Comparison of ENCODE assay signal across 10 mouse cellular contexts in genomic region chr5:104158332-104159052, GRCm38 (mm10). TPM values are rescaled to one million over a fixed set of nuclear protein-coding genes. Genes with fewer than 3 reads are reported as not detected.
DNase-seq lines count a peak whose midpoint lies in the region; ATAC-seq lines count a peak whose summit lies in the region.
"Had no signal": no experiment of that assay in that cellular context is flagged by ENCODE, and none has a peak within 500 bp of the region (broad histone marks: within the 10 kb centered on the region; RNA-seq: fewer than 3 reads in every experiment).

No protein-coding gene starts in this region.

- H3K27me3 ChIP-seq in midbrain, embryonic 16.5 days (ENCODE audit: control insufficient read depth, insufficient read depth, low read depth, low read length) = no peaks in the 10 kb centered on the region
- H3K27me3 ChIP-seq in midbrain, embryonic 10.5 days (ENCODE audit: low read depth, poor library complexity, severe bottlenecking) = no peaks in the 10 kb centered on the region
- H3K27me3 ChIP-seq: limb, embryonic 12.5 days had no signal

- 74% methylated on average over 7 of the region's 7 CpGs for WGBS in midbrain, embryonic 16.5 days
- WGBS in midbrain, embryonic 10.5 days = 90% methylated on average over 7 of the region's 7 CpGs

- peak; percentile 1 to 3 for DNase-seq in cerebellum, adult 18-20 months
- DNase-seq in midbrain, embryonic 10.5 days (ENCODE audit: low spot score) = no peak
- peak; percentile 35 for DNase-seq in layer of hippocampus, adult 9-10 months (ENCODE audit: low spot score)
- peak; percentile 35 for DNase-seq in right cerebral cortex, postnatal 4 days
- no peak for DNase-seq in urinary bladder, postnatal 14 days (ENCODE audit: low spot score)

- no peaks in the 10 kb centered on the region for H3K4me1 ChIP-seq in midbrain, embryonic 16.5 days (ENCODE audit: control insufficient read depth, insufficient read depth, low read length)
- H3K4me1 ChIP-seq in midbrain, embryonic 10.5 days = no peaks in the 10 kb centered on the region
- H3K4me1 ChIP-seq: limb, embryonic 12.5 days had no signal

- H3K9ac ChIP-seq in midbrain, embryonic 16.5 days (ENCODE audit: low read depth, low read length) = no peak overlapping the region
- H3K9ac ChIP-seq: limb, embryonic 12.5 days had no signal

- no peak for ATAC-seq in cerebellum, adult (ENCODE audit: insufficient number of reproducible peaks, low FRiP score, low TSS enrichment)
- peak; percentile 58; the same call in 1 of the 2 replicates for ATAC-seq in midbrain, embryonic 16.5 days
- no peak for ATAC-seq in monocyte, adult 5-6 weeks (replicated peaks; ENCODE audit: insufficient number of reproducible peaks, low FRiP score, low TSS enrichment, poor library complexity, severe bottlenecking)

- no peak overlapping the region for H3K4me2 ChIP-seq in midbrain, embryonic 16.5 days (ENCODE audit: low read length)
- H3K4me2 ChIP-seq: limb, embryonic 12.5 days had no signal

- H3K9me3 ChIP-seq in midbrain, embryonic 16.5 days (replicated peaks; ENCODE audit: control insufficient read depth, low read length, poor library complexity, severe bottlenecking) = no peaks in the 10 kb centered on the region
- no peaks in the 10 kb centered on the region for H3K9me3 ChIP-seq in midbrain, embryonic 10.5 days (replicated peaks)
- H3K9me3 ChIP-seq: limb, embryonic 12.5 days had no signal

- H3K36me3 ChIP-seq in midbrain, embryonic 16.5 days (ENCODE audit: control insufficient read depth, insufficient read depth, low read length) = no peaks in the 10 kb centered on the region
- no peaks in the 10 kb centered on the region for H3K36me3 ChIP-seq in midbrain, embryonic 10.5 days
- H3K36me3 ChIP-seq: limb, embryonic 12.5 days had no signal

- no peak overlapping the region for H3K4me3 ChIP-seq in midbrain, embryonic 16.5 days (ENCODE audit: low read depth, low read length)
- H3K4me3 ChIP-seq in midbrain, embryonic 10.5 days = no peak overlapping the region
- H3K4me3 ChIP-seq: limb, embryonic 12.5 days had no signal

- no peak overlapping the region for H3K27ac ChIP-seq in midbrain, embryonic 16.5 days (ENCODE audit: low read length)
- no peak overlapping the region for H3K27ac ChIP-seq in midbrain, embryonic 10.5 days (replicated peaks)
- H3K27ac ChIP-seq: limb, embryonic 12.5 days had no signal

RNA-seq across cellular contexts. Expression of gene Dspp, which starts 12.0 kb away (rescaled TPM):
- not detected in 2 replicates for polyA plus RNA-seq in midbrain, embryonic 16.5 days (2015; fragmentation: Nextera tagmentation; extraction: Ambion mirVana)
- not detected in 2 replicates for polyA plus RNA-seq in midbrain, embryonic 10.5 days (2016; fragmentation: Nextera tagmentation; extraction: Ambion mirVana)
- total RNA-seq in monocyte, adult 5-6 weeks (2017) = not detected in 3 replicates
- polyA plus RNA-seq: limb, embryonic 12.5 days; testis, adult 2 months had no signal

RNA-seq across cellular contexts. Expression of gene Dmp1, which starts 43.9 kb away (rescaled TPM):
- polyA plus RNA-seq in midbrain, embryonic 16.5 days (2015; fragmentation: Nextera tagmentation; extraction: Ambion mirVana) = 0.21 and 1.6 TPM in 2 replicates
- polyA plus RNA-seq in midbrain, embryonic 10.5 days (2016; fragmentation: Nextera tagmentation; extraction: Ambion mirVana) = 0.63 and 1.7 TPM in 2 replicates
- total RNA-seq in monocyte, adult 5-6 weeks (2017) = not detected in 3 replicates
- polyA plus RNA-seq: testis, adult 2 months had no signal

RNA-seq across cellular contexts. Expression of gene Sparcl1, which starts 45.0 kb away (rescaled TPM):
- polyA plus RNA-seq in midbrain, embryonic 16.5 days (2015; fragmentation: Nextera tagmentation; extraction: Ambion mirVana) = 163 and 240 TPM in 2 replicates
- polyA plus RNA-seq in midbrain, embryonic 10.5 days (2016; fragmentation: Nextera tagmentation; extraction: Ambion mirVana) = 30.0 and 42.1 TPM in 2 replicates
- not detected in 3 replicates for total RNA-seq in monocyte, adult 5-6 weeks (2017)

Comparison
In these comparisons a context has a peak if more than half of its experiments do, and no peak if none do; other contexts are left out.
1. DNase-seq: peak in cerebellum, adult 18-20 months (2 of 2), layer of hippocampus, adult 9-10 months (single experiment) and right cerebral cortex, postnatal 4 days (single experiment); none in midbrain, embryonic 10.5 days (single experiment) and urinary bladder, postnatal 14 days (single experiment).